Mouse (Mus musculus) intestine, postnatal 0 days (tissue): ENCODE results near the gene Apba1. TPM values are rescaled to one million over a fixed set of nuclear protein-coding genes. Genes with fewer than 3 reads are reported as not detected.
A peak's percentile ranks its signal among the peaks of the same experiment; 100 is the strongest.

Experiments used
- ATAC-seq: fragments of 200-750 bp; cut with Nextera tagmentation; 2 replicates; pipeline ENCODE4 v1.8.0; 2017; ENCODE audit warnings: mild to moderate bottlenecking, moderate TSS enrichment, moderate library complexity
- H3K27ac ChIP-seq: fragments of 300-500 bp; sonication (generic); 2 replicates; pipeline ENCODE4 v1.5.1; 2014; ENCODE audit warnings: mild to moderate bottlenecking, low read depth, low read length, moderate library complexity
- H3K27me3 ChIP-seq: fragments of 300-500 bp; sonication (generic); replicated peaks from 2 replicates; pipeline ENCODE4 v1.6.1; 2014; ENCODE audit warnings: low read length, mixed read lengths; ENCODE audit not compliant: control insufficient read depth, insufficient read depth
- H3K36me3 ChIP-seq: fragments of 300-500 bp; sonication (generic); 2 replicates; pipeline ENCODE4 v1.6.1; 2014; ENCODE audit warnings: mild to moderate bottlenecking, moderate library complexity; ENCODE audit not compliant: control insufficient read depth, insufficient read depth
- H3K4me1 ChIP-seq: fragments of 300-500 bp; sonication (generic); replicated peaks from 2 replicates; pipeline ENCODE4 v1.6.1; 2014; ENCODE audit warnings: antibody characterized with exemption, low read length, mixed read lengths; ENCODE audit not compliant: control insufficient read depth, insufficient read depth
- H3K4me2 ChIP-seq: fragments of 300-500 bp; sonication (generic); replicated peaks from 2 replicates; pipeline ENCODE4 v1.6.1; 2014; ENCODE audit warnings: low read depth, mild to moderate bottlenecking, moderate library complexity
- H3K4me3 ChIP-seq: fragments of 300-500 bp; sonication (generic); 2 replicates; pipeline ENCODE4 v1.5.1; 2014; ENCODE audit warnings: low read depth, low read length
- H3K9ac ChIP-seq: fragments of 300-500 bp; sonication (generic); 2 replicates; pipeline ENCODE4 v1.6.1; 2014; ENCODE audit warnings: mild to moderate bottlenecking, low read depth, low read length
- H3K9me3 ChIP-seq: fragments of 300-500 bp; sonication (generic); 2 replicates; pipeline ENCODE4 v1.6.1; 2016; ENCODE audit warnings: mixed run types; ENCODE audit not compliant: control insufficient read depth
- CTCF ChIP-seq: sonication (generic); IDR thresholded peaks from 2 replicates; pipeline ENCODE4 v1.5.1; 2016; ENCODE audit warnings: low read depth, mild to moderate bottlenecking, control low read depth, antibody characterized with exemption, moderate library complexity
- WGBS: fragments of 180-500 bp; shearing (Covaris S2); extraction: QIAGEN DNeasy Blood & Tissue Kit; methylation state at CpG from one replicate; pipeline ENCODE4 v1.1.7; 2014; 5-methylcytosine and 5-hydroxymethylcytosine counted together
- polyA plus RNA-seq: library from polyadenylated mRNA; unstranded; fragments of >200 nt; fragmentation: Nextera tagmentation; extraction: Ambion mirVana; gene quantifications from 2 replicates; pipeline ENCODE4 v1.2.1, GENCODE M21; 2015

The Apba1 gene
- polyA plus RNA-seq, result 0.51 and 0.57 TPM in 2 replicates

DNA sequence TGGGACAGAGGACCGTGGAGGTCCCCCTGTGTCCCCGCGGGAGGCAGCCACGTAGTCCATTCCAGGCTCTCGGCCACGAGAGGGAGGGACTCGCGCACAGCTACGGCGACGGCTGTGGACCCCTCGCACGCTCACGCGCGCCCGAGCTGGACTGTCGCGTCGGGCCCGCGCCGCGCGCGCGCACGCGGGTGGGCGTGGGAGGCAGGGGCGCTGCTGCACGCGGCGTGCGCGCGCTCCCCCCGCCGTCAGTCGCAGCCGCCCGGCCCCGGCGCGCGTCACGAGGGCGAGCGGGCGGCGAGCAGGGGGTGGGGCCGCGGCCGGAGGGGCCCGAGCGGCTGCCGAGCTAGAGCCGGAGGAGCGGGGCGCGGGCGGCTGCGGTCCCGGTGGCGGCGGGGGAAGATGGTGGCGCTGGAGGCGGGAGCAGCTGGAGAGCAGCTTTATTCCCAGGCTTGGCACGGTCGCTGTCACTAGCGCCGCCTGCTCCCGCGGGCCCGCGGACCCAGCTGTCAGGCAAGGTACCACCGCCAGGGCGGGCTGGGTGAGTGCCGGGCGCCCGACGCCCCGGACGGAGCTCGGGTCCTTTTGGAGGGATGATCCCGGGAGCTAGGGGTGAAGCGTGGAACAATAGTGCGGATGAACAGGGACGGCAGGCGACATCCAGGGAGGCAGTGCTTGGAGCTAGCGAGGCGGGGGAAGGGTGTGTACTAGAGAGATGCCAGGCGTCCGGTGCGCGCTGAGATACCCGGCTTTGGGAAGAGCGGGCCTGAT lies at the start of gene Apba1:
Apba1 (plus strand) TSS at position 334 of the 768 bp plus-strand sequence.
- no peaks in the 10 kb centered on the region for H3K4me1 ChIP-seq
- peak within 1 kb of the TSS; percentile 99 for H3K4me2 ChIP-seq
- peak within 1 kb of the TSS; percentile 58 for H3K9ac ChIP-seq
- H3K9me3 ChIP-seq, result no peaks in the 10 kb centered on the region
- under 1% methylated on average over 85 of the region's 98 CpGs for WGBS
- no peak within 1 kb of the TSS; the same call in 1 of the 2 replicates for H3K27ac ChIP-seq
- ATAC-seq, result peak; percentile 75
- peaks cover 16% of the 10 kb centered on the region; the same call in 1 of the 2 replicates for H3K27me3 ChIP-seq
- peak; percentile 53 for TF ChIP-seq CTCF
- H3K36me3 ChIP-seq, result no peaks in the 10 kb centered on the region
- peak within 1 kb of the TSS; percentile 71 for H3K4me3 ChIP-seq

DNA sequence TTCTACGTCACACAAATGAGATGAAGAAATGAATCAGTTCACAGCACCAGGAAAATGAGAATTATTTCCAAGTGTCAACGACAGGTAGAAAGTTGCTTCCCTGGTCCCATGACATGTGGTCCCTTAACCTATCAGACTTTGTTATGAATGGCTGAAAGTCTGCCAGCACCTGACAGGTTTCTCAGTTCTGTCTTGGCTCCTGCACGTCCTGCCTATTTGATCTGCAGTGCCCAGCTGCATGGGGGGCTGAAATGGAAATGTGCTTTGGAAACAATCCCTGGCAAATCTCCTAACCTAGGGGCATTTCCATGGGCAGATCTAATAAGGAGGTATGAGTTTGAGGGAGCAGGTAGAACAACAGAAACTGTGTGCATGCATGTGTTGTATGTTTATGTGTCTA lies 12.2 kb upstream of the Apba1 start:
- no peaks in the 10 kb centered on the region for H3K4me1 ChIP-seq
- H3K4me3 ChIP-seq, result no peak overlapping the region
- WGBS, result 82% methylated on average over 3 of the region's 3 CpGs

DNA sequence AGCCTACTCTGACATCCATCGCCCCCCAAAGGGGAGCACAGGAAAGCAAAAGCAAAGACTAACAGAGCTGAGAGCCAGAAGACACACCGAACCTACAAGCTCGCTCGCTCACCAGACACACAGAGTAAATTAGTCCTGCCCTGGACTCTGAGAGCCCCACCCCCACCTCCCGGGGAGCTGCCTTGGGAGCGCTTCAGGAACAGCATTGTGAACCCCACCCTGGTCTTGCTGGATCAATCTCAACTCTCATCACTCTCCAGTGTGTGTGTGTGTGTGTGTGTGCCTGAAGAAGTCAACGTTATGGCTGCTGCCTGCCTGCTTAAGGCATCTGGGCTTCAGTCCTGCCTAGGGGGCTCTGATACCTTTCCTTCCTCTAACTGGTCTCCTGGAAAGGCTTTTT lies 1.7 kb upstream of the Apba1 start:
- Histone ChIP-seq H3K27me3 (peaks cover 16% of the 10 kb centered on the region; the same call in 1 of the 2 replicates), H3K9me3 (no peaks in the 10 kb centered on the region), H3K27ac (no peak overlapping the region), H3K9ac (no peak overlapping the region), H3K36me3 (no peaks in the 10 kb centered on the region), H3K4me1 (no peaks in the 10 kb centered on the region), H3K4me3 (no peak overlapping the region), H3K4me2 (no peak overlapping the region)
- ATAC-seq, result no peak
- 12% methylated on average over 7 of the region's 7 CpGs for WGBS
- TF ChIP-seq CTCF, result no peak

More for the DNA sequence above, 12.2 kb upstream of the Apba1 start:
- Histone ChIP-seq H3K27me3 (no peaks in the 10 kb centered on the region), H3K27ac (no peak overlapping the region), H3K4me2 (no peak overlapping the region), H3K9me3 (no peaks in the 10 kb centered on the region), H3K9ac (no peak overlapping the region), H3K36me3 (no peaks in the 10 kb centered on the region)
- ATAC-seq, result no peak
- no peak for TF ChIP-seq CTCF

DNA sequence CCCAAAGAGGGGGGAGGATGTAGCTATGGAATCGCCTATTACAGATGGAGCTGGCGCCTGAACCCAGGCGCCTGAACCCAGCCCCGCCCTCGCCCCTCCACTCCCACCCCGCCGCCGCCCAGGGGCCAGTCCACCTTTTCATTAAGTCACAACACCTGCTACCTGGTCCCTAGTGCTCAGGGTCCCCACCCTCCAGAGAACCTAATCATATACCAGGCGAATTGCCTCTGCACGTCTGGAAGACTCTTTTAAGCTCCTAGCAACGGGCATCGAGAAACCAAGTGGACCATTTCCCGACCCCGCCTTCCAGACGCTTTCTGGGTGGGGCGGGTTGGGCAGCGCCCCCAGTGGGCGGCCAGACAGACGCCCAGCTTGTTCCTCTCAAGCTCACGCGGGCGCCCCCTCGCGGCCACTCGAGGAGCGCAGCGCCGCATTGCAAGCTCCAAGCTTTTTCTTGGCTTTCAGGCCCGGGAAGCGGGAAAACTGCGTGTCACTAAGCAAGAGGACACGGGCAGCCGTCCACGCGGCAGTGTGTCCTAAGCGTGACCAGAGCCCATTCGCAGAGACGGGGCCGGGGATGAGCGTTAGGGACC lies 630 bp upstream of the Apba1 start:
- ATAC-seq, result peak; percentile 82
- Histone ChIP-seq H3K27ac (no peak overlapping the region; the same call in 1 of the 2 replicates), H3K4me2 (peak overlapping the region; percentile 99), H3K36me3 (no peaks in the 10 kb centered on the region), H3K9ac (peak overlapping the region; percentile 58), H3K9me3 (no peaks in the 10 kb centered on the region), H3K4me1 (no peaks in the 10 kb centered on the region), H3K4me3 (peak overlapping the region; percentile 71), H3K27me3 (peaks cover 16% of the 10 kb centered on the region; the same call in 1 of the 2 replicates)
- TF ChIP-seq CTCF, result peak; percentile 99
- WGBS, result under 1% methylated on average over 40 of the region's 40 CpGs

DNA sequence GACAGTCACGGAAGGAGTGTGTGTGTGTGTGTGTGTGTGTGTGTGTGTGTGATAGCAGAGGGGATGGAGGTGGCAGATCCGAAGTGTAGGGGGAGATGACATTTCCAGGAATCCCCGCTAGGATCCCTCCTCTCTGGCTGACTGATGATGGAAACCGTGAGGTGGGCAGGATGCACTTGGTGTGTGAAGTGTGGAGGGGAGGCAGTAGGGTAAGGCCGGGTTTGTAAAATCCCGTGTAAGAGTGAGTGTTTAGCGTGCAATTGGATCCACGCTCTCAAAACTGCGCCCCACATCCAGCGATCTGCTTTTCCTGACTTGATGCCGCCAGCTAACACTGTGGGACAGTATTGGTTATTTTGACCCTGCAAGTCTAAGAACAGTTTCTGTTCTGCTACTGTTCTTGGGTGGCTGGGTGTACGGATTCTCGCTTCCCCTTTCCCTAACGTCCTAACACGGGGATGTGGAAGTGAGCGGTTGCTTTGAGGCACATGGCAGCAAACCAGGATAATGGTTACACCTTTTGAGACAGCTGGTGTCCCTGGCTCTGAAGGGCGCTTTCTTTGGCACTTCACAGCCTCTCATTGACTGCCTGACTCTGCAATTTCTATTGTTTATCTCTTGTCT lies 747 bp downstream of the Apba1 start:
- no peak for ATAC-seq
- H3K27me3 ChIP-seq, result peaks cover 16% of the 10 kb centered on the region; the same call in 1 of the 2 replicates
- no peaks in the 10 kb centered on the region for H3K36me3 ChIP-seq
- 3% methylated on average over 17 of the region's 17 CpGs for WGBS
- no peak for TF ChIP-seq CTCF
- no peaks in the 10 kb centered on the region for H3K9me3 ChIP-seq
- no peak overlapping the region for H3K27ac ChIP-seq
- peak overlapping the region; percentile 99 for H3K4me2 ChIP-seq
- H3K4me3 ChIP-seq, result peak overlapping the region; percentile 71
- H3K9ac ChIP-seq, result no peak overlapping the region
- H3K4me1 ChIP-seq, result no peaks in the 10 kb centered on the region

DNA sequence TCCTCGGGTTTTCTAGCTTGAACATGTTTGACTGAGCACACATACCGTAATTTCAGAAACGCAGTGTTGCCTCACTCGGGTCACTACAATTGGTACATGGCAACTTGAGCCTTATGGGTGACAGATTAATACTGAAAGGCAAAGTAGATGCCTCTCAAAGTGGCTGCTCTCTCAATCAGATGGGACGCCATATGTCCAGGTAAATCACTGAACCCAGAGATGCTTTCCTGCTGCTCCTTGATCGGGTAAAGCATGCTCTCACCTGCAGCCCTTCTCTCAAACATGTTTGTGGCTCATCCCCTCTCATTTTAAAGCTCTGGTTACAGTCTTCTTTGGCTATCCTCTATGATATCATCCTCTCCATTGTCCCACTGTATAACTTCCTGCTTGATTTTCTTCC lies 4.7 kb downstream of the Apba1 start:
- Histone ChIP-seq H3K9ac (no peak overlapping the region), H3K4me1 (no peaks in the 10 kb centered on the region), H3K9me3 (no peaks in the 10 kb centered on the region), H3K27me3 (peaks cover 16% of the 10 kb centered on the region; the same call in 1 of the 2 replicates), H3K4me2 (no peak overlapping the region), H3K36me3 (no peaks in the 10 kb centered on the region), H3K4me3 (no peak overlapping the region), H3K27ac (no peak overlapping the region)
- no peak for ATAC-seq
- WGBS, result 88% methylated on average over 6 of the region's 6 CpGs
- no peak for TF ChIP-seq CTCF
